Mouse (Mus musculus) heart, adult 9 months (tissue): ENCODE data around the gene Gm2696.
A peak's percentile ranks its signal among the peaks of the same experiment; 100 is the strongest.
"Not testable (repeated sequence)": the region's sequence is repeated elsewhere in the genome, so short reads cannot be mapped to it uniquely, and the experiment has no call there.

Experiments
- DNase-seq, 2 experiments: peaks; one replicate each; pipeline ENCODE4 v3.0.0; 2022; ENCODE audit warnings: low spot score in 2 of 2

Gene Gm2696

GRCm38 (mm10) chr10:77814382-77814781 lies at the start of gene Gm2696:
TSS of gene Gm2696 (plus strand) at chr10:77814682.
- DNase-seq: no peak

GRCm38 (mm10) chr10:77769727-77770126 lies 44.8 kb upstream of the Gm2696 start:
- DNase-seq: no peak

DNA sequence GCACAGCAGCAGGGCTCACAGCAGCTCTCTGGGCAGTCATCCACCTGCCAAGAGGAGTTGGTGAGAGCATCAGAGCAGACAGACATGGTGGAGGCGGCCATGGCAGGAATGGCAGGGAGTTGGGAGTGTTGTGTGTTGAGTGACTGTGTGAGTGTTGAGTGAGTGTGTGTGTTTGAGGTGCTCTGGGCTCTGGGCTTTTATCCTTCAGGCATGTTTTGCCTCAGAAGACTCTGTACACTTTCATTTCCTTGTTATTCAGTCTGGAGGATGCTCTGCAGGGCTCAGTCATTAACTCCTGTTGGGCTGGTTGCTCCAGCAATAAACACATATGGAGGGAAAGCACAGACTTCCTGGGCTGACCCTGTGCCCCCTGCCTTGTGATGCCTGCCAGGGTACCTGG lies 43.3 kb upstream of the Gm2696 start, which contains the start of gene Gm3238:
Gene Gm3238, minus strand, starts transcription at position 101 of the 400 bp plus-strand sequence.
- DNase-seq: not testable (repeated sequence)

DNA sequence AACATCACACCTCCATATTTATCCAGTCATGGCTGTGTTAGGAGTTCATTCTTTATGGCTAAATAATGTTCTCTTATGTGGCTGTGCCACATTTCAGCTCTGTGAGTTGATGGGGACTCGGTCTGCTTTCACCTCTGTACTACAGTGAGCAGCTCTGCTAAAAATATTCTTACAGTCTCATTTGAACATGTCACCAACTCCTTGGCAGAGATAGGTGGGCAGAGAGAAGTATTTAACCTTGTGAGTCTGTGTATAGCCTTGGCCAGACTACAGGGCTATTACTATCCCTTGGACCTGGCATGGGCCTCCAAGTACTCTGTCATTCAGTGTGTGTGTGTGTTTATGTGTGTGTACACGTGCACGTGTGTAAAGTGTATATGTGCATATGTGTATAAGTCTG lies 42.3 kb upstream of the Gm2696 start:
- not testable (repeated sequence) for DNase-seq

DNA sequence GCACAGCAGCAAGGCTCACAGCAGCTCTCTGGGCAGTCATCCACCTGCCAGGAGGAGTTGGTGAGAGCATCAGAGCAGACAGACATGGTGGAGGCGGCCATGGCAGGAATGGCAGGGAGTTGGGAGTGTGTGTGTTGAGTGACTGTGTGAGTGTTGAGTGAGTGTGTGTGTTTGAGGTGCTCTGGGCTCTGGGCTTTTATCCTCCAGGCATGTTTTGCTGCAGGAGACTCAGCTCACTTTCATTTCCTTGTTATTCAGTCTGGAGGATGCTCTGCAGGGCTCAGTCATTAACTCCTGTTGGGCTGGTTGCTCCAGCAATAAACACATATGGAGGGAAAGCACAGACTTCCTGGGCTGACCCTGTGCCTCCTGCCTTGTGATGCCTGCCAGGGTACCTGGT lies 37.6 kb upstream of the Gm2696 start, which contains the start of gene Gm7138:
Gene Gm7138, minus strand, starts transcription at position 101 of the 400 bp plus-strand sequence.
- DNase-seq: not testable (repeated sequence)

DNA sequence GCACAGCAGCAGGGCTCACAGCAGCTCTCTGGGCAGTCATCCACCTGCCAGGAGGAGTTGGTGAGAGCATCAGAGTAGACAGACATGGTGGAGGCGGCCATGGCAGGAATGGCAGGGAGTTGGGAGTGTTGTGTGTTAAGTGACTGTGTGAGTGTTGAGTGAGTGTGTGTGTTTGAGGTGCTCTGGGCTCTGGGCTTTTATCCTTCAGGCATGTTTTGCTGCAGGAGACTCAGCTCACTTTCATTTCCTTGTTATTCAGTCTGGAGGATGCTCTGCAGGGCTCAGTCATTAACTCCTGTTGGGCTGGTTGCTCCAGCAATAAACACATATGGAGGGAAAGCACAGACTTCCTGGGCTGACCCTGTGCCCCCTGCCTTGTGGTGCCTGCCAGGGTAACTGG lies 32.0 kb upstream of the Gm2696 start, which contains the start of gene Gm3250:
Gene Gm3250, minus strand, starts transcription at position 101 of the 400 bp plus-strand sequence.
- DNase-seq: not testable (repeated sequence)

DNA sequence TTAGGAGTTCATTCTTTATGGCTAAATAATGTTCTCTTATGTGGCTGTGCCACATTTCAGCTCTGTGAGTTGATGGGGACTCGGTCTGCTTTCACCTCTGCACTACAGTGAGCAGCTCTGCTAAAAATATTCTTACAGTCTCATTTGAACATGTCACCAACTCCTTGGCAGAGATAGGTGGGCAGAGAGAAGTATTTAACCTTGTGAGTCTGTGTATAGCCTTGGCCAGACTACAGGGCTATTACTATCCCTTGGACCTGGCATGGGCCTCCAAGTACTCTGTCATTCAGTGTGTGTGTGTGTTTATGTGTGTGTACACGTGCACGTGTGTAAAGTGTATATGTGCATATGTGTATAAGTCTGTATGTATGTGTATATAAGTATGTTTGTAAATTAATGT lies 31.1 kb upstream of the Gm2696 start:
- DNase-seq: not testable (repeated sequence)

DNA sequence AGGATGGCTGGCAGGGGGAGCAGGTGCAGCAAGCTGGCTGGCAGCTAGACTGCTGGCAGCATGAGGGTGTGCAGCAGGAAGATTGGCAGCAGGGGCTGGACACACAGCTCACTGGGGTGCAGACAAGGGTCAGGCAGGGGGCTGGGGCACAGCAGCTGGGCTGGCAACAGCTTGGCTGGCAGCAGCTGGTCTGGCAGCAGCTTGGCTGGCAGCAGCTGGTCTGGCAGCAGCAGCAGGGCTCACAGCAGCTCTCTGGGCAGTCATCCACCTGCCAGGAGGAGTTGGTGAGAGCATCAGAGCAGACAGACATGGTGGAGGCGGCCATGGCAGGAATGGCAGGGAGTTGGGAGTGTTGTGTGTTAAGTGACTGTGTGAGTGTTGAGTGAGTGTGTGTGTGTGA lies 26.6 kb upstream of the Gm2696 start, which contains the start of gene Gm7137:
Gene Gm7137, minus strand, starts transcription at position 325 of the 400 bp plus-strand sequence.
- DNase-seq: peak; percentile 16 to 36

- no peak for DNase-seq
These were observed 25.9 kb upstream of the Gm2696 start for GRCm38 (mm10) chr10:77788621-77789020.

DNA sequence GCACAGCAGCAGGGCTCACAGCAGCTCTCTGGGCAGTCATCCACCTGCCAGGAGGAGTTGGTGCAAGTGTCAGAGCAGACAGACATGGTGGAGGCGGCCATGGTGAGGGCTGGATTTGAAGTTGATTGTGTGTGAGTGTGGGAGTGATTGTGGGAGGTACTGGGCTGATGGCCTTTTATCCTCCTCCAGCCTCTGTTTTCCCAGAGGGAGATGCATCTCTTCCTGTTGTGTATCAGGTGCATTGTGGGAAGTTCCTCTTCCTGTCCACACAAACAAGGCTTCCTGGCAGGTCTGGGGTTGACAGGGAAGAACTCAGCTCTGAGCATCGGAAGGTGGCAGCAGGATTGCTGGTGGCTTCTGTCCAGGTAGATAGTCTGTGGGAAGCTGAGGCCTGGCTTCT lies 19.5 kb upstream of the Gm2696 start, which contains the start of gene Gm9639:
Gene Gm9639, minus strand, starts transcription at position 101 of the 400 bp plus-strand sequence.
- no peak for DNase-seq

- DNase-seq: no peak
These were observed 16.8 kb upstream of the Gm2696 start for GRCm38 (mm10) chr10:77797677-77798076.

DNA sequence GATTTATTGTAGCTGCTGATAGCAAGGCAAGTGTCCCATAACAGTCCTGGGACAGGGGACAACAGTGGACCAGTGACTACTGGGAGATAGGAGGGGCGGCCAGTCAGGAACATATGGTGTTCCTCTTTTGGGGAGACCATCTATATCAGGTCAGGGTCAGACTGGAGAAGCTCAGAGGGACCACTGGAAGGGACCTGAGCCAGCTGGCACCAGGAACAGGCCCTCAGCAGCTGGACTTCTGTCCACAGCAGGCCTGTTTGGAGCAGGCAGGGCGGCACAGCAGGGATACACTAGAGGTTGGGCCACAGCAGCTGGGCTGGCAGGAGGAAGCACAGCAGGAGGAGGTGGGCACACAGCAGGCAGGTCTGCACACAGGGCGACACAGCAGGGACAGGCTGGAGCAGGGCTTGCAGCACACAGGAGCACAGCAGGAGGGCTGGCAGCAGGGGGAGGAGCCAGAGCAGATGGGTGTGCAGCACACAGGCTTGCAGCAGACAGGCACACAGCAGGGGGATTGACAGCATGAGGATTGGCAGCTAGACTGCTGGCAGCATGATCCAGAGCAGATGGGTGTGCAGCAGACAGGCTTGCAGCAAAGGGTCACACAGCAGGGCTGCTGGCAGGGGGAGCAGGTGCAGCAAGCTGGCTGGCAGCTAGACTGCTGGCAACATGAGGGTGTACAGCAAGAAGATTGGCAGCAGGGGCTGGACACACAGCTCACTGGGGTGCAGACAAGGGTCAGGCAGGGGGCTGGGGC lies 16.1 kb upstream of the Gm2696 start:
- DNase-seq: not testable (repeated sequence)

GRCm38 (mm10) chr10:77798921-77799508 lies 15.5 kb upstream of the Gm2696 start, which contains the start of gene Gm19668:
TSS of gene Gm19668 (minus strand) at chr10:77799133.
- no peak for DNase-seq

DNA sequence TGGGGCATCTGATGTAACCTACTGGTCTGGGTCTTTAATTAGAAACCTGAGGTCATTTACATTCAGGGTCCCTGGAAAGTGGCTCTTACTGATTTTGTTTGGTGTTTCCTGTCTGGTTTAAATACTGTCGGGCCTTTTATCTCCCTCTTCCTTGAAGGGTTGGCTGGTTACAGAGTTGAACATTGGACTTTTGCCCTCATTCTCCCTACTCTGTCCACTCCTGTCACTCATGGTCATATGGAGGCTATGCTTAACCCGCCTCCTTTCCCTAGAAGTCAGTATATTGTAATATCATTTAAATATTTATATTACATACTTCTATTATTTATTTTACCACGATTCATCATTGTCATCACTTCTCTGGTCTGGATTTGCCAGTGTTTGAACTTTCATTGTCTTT lies 10.4 kb upstream of the Gm2696 start:
- no peak for DNase-seq

DNA sequence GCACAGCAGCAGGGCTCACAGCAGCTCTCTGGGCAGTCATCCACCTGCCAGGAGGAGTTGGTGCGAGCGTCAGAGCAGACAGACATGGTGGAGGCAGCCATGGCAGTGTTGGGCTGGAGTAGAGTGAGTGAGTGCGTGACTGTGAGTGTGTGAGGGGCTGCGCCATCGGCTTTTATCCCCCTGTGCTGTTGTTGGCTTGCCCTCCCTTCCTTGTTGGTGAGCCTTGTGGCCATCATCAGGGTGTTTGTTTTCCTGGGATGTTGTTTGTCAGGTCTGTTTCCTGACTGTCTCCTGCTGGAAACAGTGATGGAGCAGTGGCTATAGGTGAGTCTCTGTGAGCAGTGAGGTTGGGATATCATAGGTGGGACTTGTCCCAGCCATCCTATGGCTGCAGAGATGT lies 2.7 kb upstream of the Gm2696 start, which contains the start of gene Gm9507:
Gene Gm9507, minus strand, starts transcription at position 101 of the 400 bp plus-strand sequence.
- DNase-seq: no peak

GRCm38 (mm10) chr10:77815514-77815913 lies 1.0 kb downstream of the Gm2696 start:
- no peak for DNase-seq

- DNase-seq: no peak
These were observed 4.0 kb downstream of the Gm2696 start for GRCm38 (mm10) chr10:77818523-77818922.

GRCm38 (mm10) chr10:77819203-77819602 lies 4.7 kb downstream of the Gm2696 start:
- no peak for DNase-seq

DNA sequence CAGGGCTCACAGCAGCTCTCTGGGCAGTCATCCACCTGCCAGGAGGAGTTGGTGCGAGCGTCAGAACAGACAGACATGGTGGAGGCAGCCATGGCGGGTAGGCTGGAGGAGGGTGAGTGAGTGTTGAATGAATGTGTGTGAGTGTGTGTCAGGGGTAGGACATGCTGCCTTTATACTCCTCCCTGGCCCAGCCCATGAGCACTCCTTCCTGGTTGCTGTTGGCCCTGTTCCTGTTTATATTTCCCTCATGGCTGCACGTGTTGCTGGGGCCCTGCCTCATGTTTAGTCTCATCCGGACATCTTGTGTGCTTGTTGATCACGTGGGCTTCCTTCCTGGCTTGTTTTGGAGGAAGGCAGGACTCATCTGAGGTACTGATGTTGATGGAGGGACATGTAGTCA lies 12.5 kb downstream of the Gm2696 start, which contains the start of gene Krtap10-4:
Gene Krtap10-4, minus strand, starts transcription at position 145 of the 400 bp plus-strand sequence.
- DNase-seq: no peak

GRCm38 (mm10) chr10:77835647-77836046 lies 21.2 kb downstream of the Gm2696 start, which contains the start of gene Krtap10-10:
TSS of gene Krtap10-10 (plus strand) at chr10:77835947.
- no peak for DNase-seq

DNA sequence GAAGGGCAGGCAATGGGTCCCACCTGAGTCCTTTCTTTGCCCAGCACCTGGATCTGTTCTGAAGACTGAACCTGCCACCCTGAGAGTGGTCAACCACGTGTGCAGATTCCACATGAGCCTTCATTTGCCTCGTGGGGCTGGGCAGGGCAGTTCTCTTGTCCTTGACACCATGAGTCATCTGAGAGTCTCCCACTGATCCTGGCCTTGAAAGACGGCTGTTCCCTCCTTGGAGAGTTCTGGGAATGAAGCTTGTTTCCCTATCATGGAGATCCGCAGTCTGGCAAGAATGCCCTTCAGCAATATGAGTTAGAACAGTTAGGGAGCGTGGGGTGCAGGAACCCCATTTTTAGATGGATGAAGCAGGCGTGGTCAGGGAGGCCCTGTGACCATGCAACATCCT lies 24.5 kb downstream of the Gm2696 start:
- DNase-seq: no peak

GRCm38 (mm10) chr10:77846503-77846902 lies 32.0 kb downstream of the Gm2696 start, which contains the start of gene Gm36176:
TSS of gene Gm36176 (plus strand) at chr10:77846803.
- no peak for DNase-seq
